Mouse (Mus musculus) spleen, adult 2 months (tissue): ENCODE measurements around the gene Gmds. TPM values are rescaled to one million over a fixed set of nuclear protein-coding genes. Genes with fewer than 3 reads are reported as not detected.

Experiments used
- DNase-seq, 2 experiments: peaks; one replicate each; pipeline versions ENCODE4 v3.0.0 to v3.0.0-alpha.2; 2012 to 2021; ENCODE audit warnings: low spot score in 2 of 2, low read depth in 1 of 2
- H3K27ac ChIP-seq: fragments of 200-500 bp; 2 replicates; pipeline ENCODE4 v1.5.1; 2012; ENCODE audit warnings: low read length, inconsistent platforms; ENCODE audit not compliant: insufficient read depth
- H3K27me3 ChIP-seq: fragments of 200-500 bp; 2 replicates; pipeline ENCODE4 v1.6.1; 2012; ENCODE audit warnings: mild to moderate bottlenecking, moderate library complexity, low read length, inconsistent platforms; ENCODE audit not compliant: control insufficient read depth, insufficient read depth
- H3K36me3 ChIP-seq: fragments of 200-500 bp; 2 replicates; pipeline ENCODE4 v1.6.1; 2012; ENCODE audit warnings: mild to moderate bottlenecking, low read length, inconsistent platforms; ENCODE audit not compliant: control insufficient read depth, insufficient read depth
- H3K4me1 ChIP-seq: fragments of 200-500 bp; 2 replicates; pipeline ENCODE4 v1.6.1; 2011; ENCODE audit warnings: inconsistent platforms; ENCODE audit not compliant: control insufficient read depth, insufficient read depth, insufficient read length
- H3K4me3 ChIP-seq: fragments of 200-500 bp; 2 replicates; pipeline ENCODE4 v1.5.1; 2011; ENCODE audit warnings: mild to moderate bottlenecking, inconsistent platforms; ENCODE audit not compliant: insufficient read depth, insufficient read length; ENCODE audit errors: extremely low read depth
- CTCF ChIP-seq: fragments of 200-500 bp; IDR thresholded peaks from 2 replicates; pipeline ENCODE4 v1.5.1; 2011; ENCODE audit warnings: mild to moderate bottlenecking, inconsistent platforms; ENCODE audit not compliant: insufficient read depth, insufficient read length, insufficient replicate concordance; ENCODE audit errors: extremely low read depth
- POLR2A ChIP-seq: fragments of 200-500 bp; IDR thresholded peaks from 2 replicates; pipeline ENCODE4 v1.6.1; 2011; ENCODE audit warnings: low read depth, low read length, inconsistent platforms
- WGBS: fragments of 180-500 bp; shearing (Covaris S2); methylation state at CpG from one replicate; pipeline ENCODE4 v1.1.7; 2018; 5-methylcytosine and 5-hydroxymethylcytosine counted together
- polyA plus RNA-seq: library from polyadenylated mRNA; depleted of rRNA; stranded (reverse); fragments of >200 nt; gene quantifications from 2 replicates; pipeline ENCODE4 v1.2.3, GENCODE M21; 2012

Gmds gene
- polyA plus RNA-seq, 1 experiment, result 7.9 TPM

DNA sequence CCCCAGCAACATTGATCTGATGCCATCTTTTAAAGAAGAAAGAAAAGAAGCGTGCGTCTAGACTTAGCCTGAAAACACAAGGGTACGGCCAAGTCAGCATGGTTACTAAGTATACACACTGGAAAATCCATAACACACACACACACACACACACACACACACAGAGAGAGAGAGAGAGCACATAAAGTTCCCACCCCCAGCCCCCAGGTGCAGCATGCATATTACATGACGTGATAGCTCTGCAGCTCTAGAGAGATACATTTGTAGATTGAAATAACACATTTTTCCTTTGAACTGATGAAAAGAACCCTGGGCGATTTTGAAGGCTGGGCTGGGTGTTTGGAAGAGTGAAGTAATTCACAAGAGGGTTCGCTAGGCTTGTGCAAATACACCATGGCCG is 553.8 kb downstream of the Gmds start:
- Histone ChIP-seq H3K36me3 (no peaks in the 10 kb centered on the region), H3K27me3 (no peaks in the 10 kb centered on the region), H3K4me1 (no peaks in the 10 kb centered on the region), H3K4me3 (no peak overlapping the region), H3K27ac (no peak overlapping the region)
- no peak for TF ChIP-seq POLR2A
- TF ChIP-seq CTCF, result no peak
- 93% methylated on average over 7 of the region's 7 CpGs for WGBS
- no peak for DNase-seq

DNA sequence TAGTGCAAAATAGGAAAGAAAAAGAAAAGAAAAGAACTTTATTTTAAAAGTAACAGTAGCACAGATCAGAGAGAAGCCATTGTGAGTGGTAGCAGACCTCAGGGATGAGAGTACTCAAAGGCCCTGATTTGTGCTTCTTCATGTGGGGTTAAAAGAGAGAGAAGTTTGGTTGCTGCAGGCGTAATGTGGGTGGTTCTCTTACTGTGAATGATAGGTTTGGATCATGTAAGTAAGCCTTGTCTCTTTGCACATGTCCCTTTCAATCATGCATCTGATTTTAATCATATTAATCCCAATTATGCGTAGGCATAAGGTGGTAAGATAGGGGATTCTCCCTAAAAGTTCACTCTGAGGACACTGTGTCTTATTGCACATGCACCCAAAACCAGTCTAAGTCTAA is 556.5 kb downstream of the Gmds start:
- Histone ChIP-seq H3K4me3 (no peak overlapping the region), H3K36me3 (no peaks in the 10 kb centered on the region), H3K4me1 (no peaks in the 10 kb centered on the region), H3K27ac (no peak overlapping the region), H3K27me3 (no peaks in the 10 kb centered on the region)
- DNase-seq, result no peak
- WGBS, result 94% methylated on average over 2 of the region's 2 CpGs
- no peak for TF ChIP-seq CTCF
- no peak for TF ChIP-seq POLR2A

DNA sequence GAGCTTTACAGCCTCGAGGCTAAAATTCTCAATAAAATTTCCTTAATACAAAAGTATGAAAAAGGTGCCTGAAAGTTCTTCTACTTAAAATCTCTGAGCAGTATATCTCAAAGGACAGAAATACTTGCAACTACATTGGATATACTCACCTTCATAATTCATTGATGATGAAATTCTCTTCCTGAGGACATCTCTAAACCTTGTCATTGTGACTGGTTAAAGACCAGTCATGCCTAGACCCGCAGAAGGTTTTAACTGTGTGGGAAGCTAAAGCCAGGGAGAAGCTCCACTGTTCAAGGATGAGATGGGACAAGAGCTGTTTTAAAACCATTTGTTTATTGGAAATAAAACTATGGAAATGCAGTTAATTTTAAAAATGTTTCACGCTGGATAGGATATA is 558.2 kb downstream of the Gmds start:
- 86% methylated on average over 3 of the region's 3 CpGs for WGBS
- TF ChIP-seq CTCF (no peak), POLR2A (no peak)
- DNase-seq, result no peak
- Histone ChIP-seq H3K4me3 (no peak overlapping the region), H3K27ac (no peak overlapping the region), H3K36me3 (no peaks in the 10 kb centered on the region), H3K4me1 (no peaks in the 10 kb centered on the region), H3K27me3 (no peaks in the 10 kb centered on the region)

- no peak for DNase-seq
- TF ChIP-seq CTCF (no peak), POLR2A (no peak)
- Histone ChIP-seq H3K27ac (no peak overlapping the region), H3K4me1 (no peaks in the 10 kb centered on the region), H3K36me3 (no peaks in the 10 kb centered on the region), H3K27me3 (no peaks in the 10 kb centered on the region), H3K4me3 (no peak overlapping the region)
- 69% methylated on average over 17 of the region's 17 CpGs for WGBS
These were observed 559.1 kb downstream of the Gmds start for GRCm38 (mm10) chr13:31779281-31779981.

DNA sequence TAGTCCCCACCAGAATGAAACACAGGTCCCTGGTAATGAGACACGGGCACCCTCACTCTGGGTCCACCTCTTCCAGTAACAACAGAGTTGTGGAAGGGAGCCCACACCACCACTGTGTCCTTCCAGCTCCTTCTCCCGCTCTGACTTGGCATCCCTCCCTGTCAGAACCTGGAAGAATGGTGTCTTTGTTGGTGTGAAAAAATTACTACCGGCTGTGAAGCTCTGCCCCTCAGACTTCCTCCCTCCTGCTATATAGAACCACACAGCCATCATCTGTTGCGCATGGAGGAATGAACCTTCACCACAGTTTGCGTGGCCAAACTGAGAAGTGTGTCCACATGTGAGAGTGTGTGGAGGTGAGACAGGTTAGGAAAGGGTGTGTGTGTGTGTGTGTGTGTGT is 562.8 kb downstream of the Gmds start:
- no peaks in the 10 kb centered on the region for H3K4me1 ChIP-seq
- DNase-seq, result no peak
- WGBS, result 64% methylated on average over 5 of the region's 5 CpGs
- no peaks in the 10 kb centered on the region for H3K36me3 ChIP-seq
- H3K27me3 ChIP-seq, result no peaks in the 10 kb centered on the region
- H3K27ac ChIP-seq, result no peak overlapping the region
- TF ChIP-seq POLR2A, result no peak
- H3K4me3 ChIP-seq, result no peak overlapping the region

DNA sequence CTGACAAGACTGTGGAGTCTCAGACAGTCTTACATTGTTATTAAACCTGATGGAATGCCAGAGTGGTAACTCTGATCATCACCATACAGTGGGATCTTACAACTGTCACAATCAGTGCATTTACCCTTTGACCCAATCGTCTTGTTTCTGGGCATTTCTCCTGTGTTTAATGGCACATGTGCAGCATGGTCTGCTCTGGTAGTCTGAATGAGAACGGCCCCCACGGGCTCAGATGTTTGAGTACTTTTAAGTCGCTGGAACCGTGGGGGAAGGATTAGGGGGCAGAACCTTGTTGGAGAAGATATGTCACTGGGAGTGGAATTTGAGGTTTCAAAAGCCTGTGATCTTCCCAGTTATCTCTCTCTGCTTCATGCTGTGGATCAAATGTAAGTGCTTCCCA is 565.7 kb downstream of the Gmds start:
- H3K4me3 ChIP-seq, result no peak overlapping the region
- no peak for DNase-seq
- no peaks in the 10 kb centered on the region for H3K27me3 ChIP-seq
- no peaks in the 10 kb centered on the region for H3K36me3 ChIP-seq
- TF ChIP-seq POLR2A (no peak), CTCF (no peak)
- 88% methylated on average over 5 of the region's 5 CpGs for WGBS
- no peaks in the 10 kb centered on the region for H3K4me1 ChIP-seq
- no peak overlapping the region for H3K27ac ChIP-seq
